Mouse (Mus musculus) cortical plate, adult 2 months (tissue): ENCODE data around the gene Tuba1a. TPM values are rescaled to one million over a fixed set of nuclear protein-coding genes. Genes with fewer than 3 reads are reported as not detected.

Experiments used
- H3K27ac ChIP-seq: fragments of 200-500 bp; 2 replicates; pipeline ENCODE4 v1.5.1; 2012; ENCODE audit warnings: low read length, control low read depth, inconsistent platforms; ENCODE audit not compliant: insufficient read depth
- H3K4me1 ChIP-seq: fragments of 200-500 bp; 2 replicates; pipeline ENCODE4 v1.6.1; 2011; ENCODE audit warnings: low read length; ENCODE audit not compliant: control insufficient read depth, insufficient read depth
- H3K4me3 ChIP-seq: fragments of 200-500 bp; 2 replicates; pipeline ENCODE4 v1.5.1; 2011; ENCODE audit warnings: mild to moderate bottlenecking, low read length, control low read depth; ENCODE audit not compliant: insufficient read depth
- CTCF ChIP-seq: fragments of 200-500 bp; IDR thresholded peaks from 2 replicates; pipeline ENCODE4 v1.5.1; 2011; ENCODE audit warnings: mild to moderate bottlenecking, control low read depth, low read length; ENCODE audit not compliant: insufficient read depth; ENCODE audit errors: extremely low read depth
- POLR2A ChIP-seq: fragments of 200-500 bp; IDR thresholded peaks from 2 replicates; pipeline ENCODE4 v1.6.1; 2011; ENCODE audit warnings: mild to moderate bottlenecking, low read length, control low read depth; ENCODE audit not compliant: insufficient read depth; ENCODE audit errors: extremely low read depth
- polyA plus RNA-seq: library from polyadenylated mRNA; depleted of rRNA; stranded (reverse); fragments of >200 nt; gene quantifications from 2 replicates; pipeline ENCODE4 v1.2.3, GENCODE M21; 2012; rRNA removed

Gene Tuba1a
- polyA plus RNA-seq = 1,321 and 1,512 TPM in 2 replicates

GRCm38 (mm10) chr15:98953401-98954356 lies at the start of gene Tuba1a, which contains the start of gene Gm49450:
Gene Tuba1a (minus strand): TSS chr15:98953703.
Gene Gm49450 (minus strand): TSS chr15:98953551.
- TF ChIP-seq CTCF (no peak), POLR2A (peak; percentile 99)
- peak within 1 kb of the TSS; percentile 66 for H3K4me3 ChIP-seq
- H3K27ac ChIP-seq = peak within 1 kb of the TSS; percentile 97
- H3K4me1 ChIP-seq = peaks cover 2% of the 10 kb centered on the region; the same call in 1 of the 2 replicates

GRCm38 (mm10) chr15:99001451-99001931 lies 48.0 kb upstream of the Tuba1a start:
- no peak overlapping the region for H3K27ac ChIP-seq
- 0 out of 2 replicates have a peak, but pooled peaks have one; percentile 7 for TF ChIP-seq CTCF
- TF ChIP-seq POLR2A = no peak
- H3K4me1 ChIP-seq = 0 out of 2 replicates have a peak, but pooled peaks cover 2% of the 10 kb centered on the region
- H3K4me3 ChIP-seq = no peak overlapping the region

GRCm38 (mm10) chr15:99000535-99001283 lies 47.2 kb upstream of the Tuba1a start:
- Histone ChIP-seq H3K4me3 (no peak overlapping the region), H3K4me1 (0 out of 2 replicates have a peak, but pooled peaks cover 2% of the 10 kb centered on the region), H3K27ac (no peak overlapping the region)
- peak; percentile 31; the same call in 1 of the 2 replicates for TF ChIP-seq CTCF
- no peak for TF ChIP-seq POLR2A

- H3K27ac ChIP-seq = no peak overlapping the region
- H3K4me1 ChIP-seq = 0 out of 2 replicates have a peak, but pooled peaks cover 2% of the 10 kb centered on the region
- no peak overlapping the region for H3K4me3 ChIP-seq
- TF ChIP-seq POLR2A (no peak), CTCF (no peak)
Observed at GRCm38 (mm10) chr15:98998775-98999157, 45.3 kb upstream of the Tuba1a start.

- Histone ChIP-seq H3K27ac (no peak overlapping the region), H3K4me1 (0 out of 2 replicates have a peak, but pooled peaks cover 2% of the 10 kb centered on the region), H3K4me3 (no peak overlapping the region)
- no peak for TF ChIP-seq CTCF
- no peak for TF ChIP-seq POLR2A
Observed at GRCm38 (mm10) chr15:98997938-98998774, 44.7 kb upstream of the Tuba1a start.

GRCm38 (mm10) chr15:98996840-98997239 lies 43.3 kb upstream of the Tuba1a start:
- no peak overlapping the region for H3K27ac ChIP-seq
- TF ChIP-seq POLR2A (no peak), CTCF (no peak)
- H3K4me1 ChIP-seq = peaks cover 4% of the 10 kb centered on the region; the same call in 1 of the 2 replicates
- no peak overlapping the region for H3K4me3 ChIP-seq

GRCm38 (mm10) chr15:98994957-98995520 lies 41.5 kb upstream of the Tuba1a start:
- TF ChIP-seq POLR2A = no peak
- TF ChIP-seq CTCF = no peak
- H3K4me1 ChIP-seq = peaks cover 3% of the 10 kb centered on the region; the same call in 1 of the 2 replicates
- H3K27ac ChIP-seq = no peak overlapping the region
- H3K4me3 ChIP-seq = no peak overlapping the region

- Histone ChIP-seq H3K4me1 (peaks cover 3% of the 10 kb centered on the region; the same call in 1 of the 2 replicates), H3K27ac (no peak overlapping the region), H3K4me3 (peak overlapping the region; percentile 37; the same call in 1 of the 2 replicates)
- TF ChIP-seq POLR2A (no peak), CTCF (peak; percentile 90)
Observed at GRCm38 (mm10) chr15:98993865-98994264, 40.4 kb upstream of the Tuba1a start.
